In the genomic region with DNA sequence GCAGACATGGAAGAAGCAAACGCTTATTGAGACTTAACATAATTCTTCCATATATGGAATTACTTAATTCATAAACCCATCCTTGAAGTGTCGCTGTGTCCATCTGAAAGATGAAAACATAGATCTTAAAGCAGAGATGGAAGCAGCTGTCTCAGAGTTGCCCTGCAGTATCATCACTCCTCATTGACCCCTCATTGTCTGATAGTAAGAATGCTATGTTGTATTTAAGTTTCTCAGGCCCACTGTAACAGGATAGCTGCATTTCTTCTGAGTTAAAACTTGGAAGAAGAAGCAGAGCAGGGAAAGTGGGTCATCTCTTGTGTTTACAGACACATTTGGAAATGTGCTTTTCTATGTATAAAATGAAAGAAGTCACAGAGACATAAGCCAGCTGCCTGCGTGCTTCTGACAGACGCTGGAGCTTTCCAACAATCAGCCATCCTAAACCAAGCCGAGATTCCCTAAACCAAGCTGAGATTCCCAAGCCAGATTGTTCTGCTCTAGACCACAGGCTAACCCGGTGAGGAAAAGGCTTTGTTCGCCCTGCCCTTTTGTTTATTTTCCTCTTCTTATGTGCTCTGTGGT, we compare ENCODE assay signal across 15 mouse cellular contexts.
DNase-seq lines count a peak whose midpoint lies in the region; ATAC-seq lines count a peak whose summit lies in the region.
"Had no signal": no experiment of that assay in that cellular context is flagged by ENCODE, and none has a peak within 500 bp of the region (broad histone marks: within the 10 kb centered on the region; RNA-seq: fewer than 3 reads in every experiment).

No protein-coding gene starts in this region.

- no peak overlapping the region for H3K9ac ChIP-seq in lung, embryonic 15.5 days
- no peak overlapping the region for H3K9ac ChIP-seq in stomach, embryonic 15.5 days
- H3K9ac ChIP-seq: heart, embryonic 13.5 days; limb, embryonic 13.5 days; midbrain, embryonic 13.5 days had no signal

- WGBS in lung, embryonic 15.5 days = 42% methylated on average over 7 of the region's 7 CpGs
- 40% methylated on average over 7 of the region's 7 CpGs for WGBS in stomach, embryonic 15.5 days

- H3K36me3 ChIP-seq in lung, embryonic 15.5 days = no peaks in the 10 kb centered on the region
- no peaks in the 10 kb centered on the region for H3K36me3 ChIP-seq in stomach, embryonic 15.5 days
- H3K36me3 ChIP-seq: heart, embryonic 13.5 days; hindbrain, embryonic 10.5 days; limb, embryonic 13.5 days; midbrain, embryonic 13.5 days had no signal

- peaks cover 14% of the 10 kb centered on the region for H3K4me1 ChIP-seq in lung, embryonic 15.5 days
- H3K4me1 ChIP-seq in stomach, embryonic 15.5 days = 0 out of 2 replicates have a peak, but pooled peaks cover 4% of the 10 kb centered on the region
- H3K4me1 ChIP-seq: hindbrain, embryonic 10.5 days; limb, embryonic 13.5 days; midbrain, embryonic 13.5 days had no signal

- H3K27me3 ChIP-seq in lung, embryonic 15.5 days = 0 out of 2 replicates have a peak, but pooled peaks cover 5% of the 10 kb centered on the region
- H3K27me3 ChIP-seq in stomach, embryonic 15.5 days (replicated peaks) = no peaks in the 10 kb centered on the region
- H3K27me3 ChIP-seq: heart, embryonic 13.5 days; limb, embryonic 13.5 days; midbrain, embryonic 13.5 days had no signal

- peak; percentile 94 for ATAC-seq in lung, embryonic 15.5 days (ENCODE audit: borderline replicate concordance, extremely low read depth, low FRiP score, low TSS enrichment)
- ATAC-seq in stomach, embryonic 15.5 days (ENCODE audit: insufficient read depth, low FRiP score, low read depth) = peak; percentile 50; the same call in 1 of the 2 replicates
- ATAC-seq: forebrain, embryonic 16.5 days; inflammation-experienced regulatory T-cells, adult 6 months; midbrain, embryonic 13.5 days had no signal

- DNase-seq in kidney, postnatal 14 days = peak; percentile 39
- DNase-seq in kidney, adult 9 months = no peak
- DNase-seq in lung, postnatal 14 days = peak; percentile 39
- no peak for DNase-seq in ovary, postnatal 10 days (ENCODE audit: low spot score)
- DNase-seq in ovary, adult 18-20 months (ENCODE audit: low spot score) = no peak
- DNase-seq: adrenal gland, postnatal 36 days had no signal

- peak overlapping the region; percentile 36; the same call in 1 of the 2 replicates for H3K27ac ChIP-seq in lung, embryonic 15.5 days
- H3K27ac ChIP-seq in stomach, embryonic 15.5 days = peak overlapping the region; percentile 78
- H3K27ac ChIP-seq: heart, embryonic 13.5 days; hindbrain, embryonic 10.5 days; limb, embryonic 13.5 days; macrophage; midbrain, embryonic 13.5 days had no signal

- no peak overlapping the region for H3K4me3 ChIP-seq in lung, embryonic 15.5 days
- H3K4me3 ChIP-seq in stomach, embryonic 15.5 days (replicated peaks) = no peak overlapping the region
- H3K4me3 ChIP-seq: heart, embryonic 13.5 days; hindbrain, embryonic 10.5 days; limb, embryonic 13.5 days; midbrain, embryonic 13.5 days had no signal

- H3K9me3 ChIP-seq in lung, embryonic 15.5 days = no peaks in the 10 kb centered on the region
- H3K9me3 ChIP-seq in stomach, embryonic 15.5 days = no peaks in the 10 kb centered on the region
- H3K9me3 ChIP-seq: heart, embryonic 13.5 days; hindbrain, embryonic 10.5 days; limb, embryonic 13.5 days; midbrain, embryonic 13.5 days had no signal

- H3K4me2 ChIP-seq in lung, embryonic 15.5 days = no peak overlapping the region
- H3K4me2 ChIP-seq in stomach, embryonic 15.5 days = no peak overlapping the region
- H3K4me2 ChIP-seq: heart, embryonic 13.5 days; limb, embryonic 13.5 days; midbrain, embryonic 13.5 days had no signal

Comparison
In these comparisons a context has a peak if more than half of its experiments do, and no peak if none do; other contexts are left out.
1. DNase-seq: peak in kidney, postnatal 14 days (single experiment) and lung, postnatal 14 days (single experiment); none in kidney, adult 9 months (single experiment), ovary, postnatal 10 days (single experiment) and ovary, adult 18-20 months (single experiment).